ENCODE assay signal across 10 mouse cellular contexts in the genomic region with DNA sequence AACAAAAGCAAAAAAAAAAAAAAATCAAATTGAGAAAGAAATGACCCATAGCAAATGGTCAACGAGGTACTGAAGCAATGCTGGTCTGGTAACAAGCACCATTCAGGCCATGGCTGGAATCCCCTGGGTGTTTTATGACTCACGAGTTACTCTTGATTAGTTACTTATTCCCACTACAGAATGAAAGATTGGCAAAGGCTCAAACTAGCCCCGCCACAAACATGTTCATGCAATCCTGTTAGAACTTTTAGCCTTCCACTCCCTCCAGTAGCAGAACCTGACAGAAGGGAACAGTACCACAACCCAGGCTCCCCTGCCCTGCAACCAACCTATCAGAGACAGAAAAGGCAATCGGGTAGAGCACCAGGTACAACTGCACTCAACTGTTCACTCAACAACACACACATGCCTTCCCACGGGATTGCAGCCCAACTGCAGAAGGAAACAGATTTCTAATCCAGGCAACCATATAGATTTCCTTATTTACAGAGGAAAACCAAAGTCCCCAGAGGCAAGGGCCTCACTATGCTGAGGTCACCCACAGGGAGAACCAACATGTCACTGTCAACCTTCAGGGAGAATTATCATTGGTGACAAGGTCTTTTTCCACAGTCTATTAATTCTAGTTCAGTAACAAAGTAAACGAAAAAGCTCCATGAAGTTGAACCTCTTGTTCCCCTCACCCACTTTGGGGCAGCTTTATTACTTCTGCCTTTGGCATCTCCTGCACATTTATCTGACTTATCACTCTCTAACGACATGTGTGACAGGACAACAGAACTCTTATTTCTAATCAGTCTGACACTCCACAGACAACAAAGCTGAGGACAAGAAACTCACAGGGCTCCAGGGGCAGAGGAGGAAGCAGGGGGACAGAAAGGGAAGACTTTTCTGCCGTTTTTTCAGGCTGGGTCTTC. TPM values are rescaled to one million over a fixed set of nuclear protein-coding genes. Genes with fewer than 3 reads are reported as not detected.
DNase-seq lines count a peak whose midpoint lies in the region; ATAC-seq and TF ChIP-seq lines count a peak whose summit lies in the region.
"Had no signal": no experiment of that assay in that cellular context is flagged by ENCODE, and none has a peak within 500 bp of the region (broad histone marks: within the 10 kb centered on the region; RNA-seq: fewer than 3 reads in every experiment).

No protein-coding gene starts in this region.

- no peak for TF ChIP-seq CTCF in heart, adult 2 months (IDR thresholded peaks at IDR 0.05)

- no peaks in the 10 kb centered on the region for H3K27me3 ChIP-seq in heart, adult 2 months (ENCODE audit: control insufficient read depth, insufficient read depth, low read length)
- no peaks in the 10 kb centered on the region for H3K27me3 ChIP-seq in kidney, embryonic 16.5 days (ENCODE audit: insufficient read depth, low read length)

- H3K9me3 ChIP-seq in kidney, embryonic 16.5 days (ENCODE audit: low read length): no peaks in the 10 kb centered on the region
- H3K9me3 ChIP-seq: forebrain, embryonic 10.5 days had no signal

- no peak overlapping the region for H3K4me3 ChIP-seq in heart, adult 2 months
- H3K4me3 ChIP-seq in kidney, embryonic 16.5 days (ENCODE audit: low read length): no peak overlapping the region
- H3K4me3 ChIP-seq in macrophage (ENCODE audit: inconsistent target): no peak overlapping the region
- H3K4me3 ChIP-seq: forebrain, embryonic 10.5 days had no signal

- H3K4me2 ChIP-seq in kidney, embryonic 16.5 days (replicated peaks; ENCODE audit: low read depth, low read length): peak overlapping the region; percentile 37

- H3K79me2 ChIP-seq in heart, adult 2 months (replicated peaks; ENCODE audit: control insufficient read depth, insufficient read depth, low read length): peaks cover 7% of the 10 kb centered on the region
- H3K79me2 ChIP-seq in macrophage (ENCODE audit: inconsistent target): peaks cover 100% of the 10 kb centered on the region

- H3K4me1 ChIP-seq in heart, adult 2 months (ENCODE audit: control insufficient read depth, insufficient read depth, low read length): peaks cover 61% of the 10 kb centered on the region
- H3K4me1 ChIP-seq in kidney, embryonic 16.5 days (ENCODE audit: insufficient read depth, low read length): peaks cover 71% of the 10 kb centered on the region

- H3K36me3 ChIP-seq in heart, adult 2 months (ENCODE audit: control insufficient read depth, insufficient read depth, low read length): peaks cover 50% of the 10 kb centered on the region
- no peaks in the 10 kb centered on the region for H3K36me3 ChIP-seq in kidney, embryonic 16.5 days (ENCODE audit: insufficient read depth, low read length)
- no peaks in the 10 kb centered on the region for H3K36me3 ChIP-seq in macrophage (ENCODE audit: inconsistent target)
- H3K36me3 ChIP-seq: forebrain, embryonic 10.5 days had no signal

- WGBS in heart, adult 2 months: 22% methylated on average over 8 of the region's 8 CpGs
- 15% methylated on average over 8 of the region's 8 CpGs for WGBS in kidney, embryonic 16.5 days
- 40% methylated on average over 8 of the region's 8 CpGs for WGBS in macrophage (ENCODE audit: missing documents)

- H3K9ac ChIP-seq in heart, adult 2 months (ENCODE audit: low read depth, low read length): no peak overlapping the region
- no peak overlapping the region for H3K9ac ChIP-seq in kidney, embryonic 16.5 days (replicated peaks; ENCODE audit: low read length)

- no peak for TF ChIP-seq EP300 in heart, adult 2 months (IDR thresholded peaks at IDR 0.05; ENCODE audit: insufficient read depth, low read depth, low read length)

- TF ChIP-seq POLR2A in heart, adult 2 months (IDR thresholded peaks at IDR 0.05; ENCODE audit: insufficient read depth, low read depth, low read length): no peak

- intact Hi-C loops in heart, adult 2 months (cut with DNase I): no loop called here
- intact Hi-C loops in heart, postnatal 25 days (cut with DNase I): loop anchor here (5.0 kb wide), 1 partner anchor 86 kb away; no protein-coding TSS in a partner anchor

- DNase-seq in heart, adult 2 months: peak in 1 of 2 experiments; percentile 54
- no peak for DNase-seq in heart, postnatal 25 days (ENCODE audit: low spot score)
- DNase-seq in fibroblast of lung, adult 2 months (ENCODE audit: low read depth): peak; percentile 81
- DNase-seq in cerebellum, postnatal 36 days: no peak
- no peak for DNase-seq in spleen, postnatal 36 days (ENCODE audit: low spot score in 2 of 2)
- no peak for DNase-seq in right cerebral cortex, postnatal 10 days (ENCODE audit: low spot score in 2 of 2)
- DNase-seq: cerebellum, adult 11 months had no signal

- peak overlapping the region; percentile 43 for H3K27ac ChIP-seq in heart, adult 2 months
- peak overlapping the region; percentile 91 for H3K27ac ChIP-seq in kidney, embryonic 16.5 days (ENCODE audit: low read length)
- H3K27ac ChIP-seq in macrophage: peak overlapping the region; percentile 87
- H3K27ac ChIP-seq: forebrain, embryonic 10.5 days had no signal

- peak; percentile 78 for ATAC-seq in kidney, embryonic 16.5 days (ENCODE audit: low FRiP score, low TSS enrichment)

RNA-seq across cellular contexts. Expression of a gene that starts 12.8 kb away (rescaled TPM):
- 1 to 10 TPM; 3.5 to 6.2 TPM for total RNA-seq in heart, adult 2 months (2021)
- polyA plus RNA-seq in heart, adult 2 months (2012; rRNA removed): 5.7 and 7.1 TPM in 2 replicates
- 1 to 10 TPM; 4.8 to 6.0 TPM for total RNA-seq in heart, postnatal 25 days (2021)
- 8.2 and 13.2 TPM in 2 replicates for polyA plus RNA-seq in kidney, embryonic 16.5 days (2015; fragmentation: Nextera tagmentation; extraction: Ambion mirVana)
- 100 to 1,000 TPM in 9 of 26 experiments, 10 to 100 TPM in 17; 43.8 to 185 (median 90.5) TPM for total RNA-seq in macrophage (2018; cell fraction: chromatin; rRNA removed)
- 100 to 1,000 TPM in 22 of 26 experiments, 10 to 100 TPM in 4; 85.2 to 192 (median 117) TPM for total RNA-seq in macrophage (2018; cell fraction: cytosol; rRNA removed)
- 100 to 1,000 TPM in 25 of 26 experiments, 10 to 100 TPM in 1; 81.7 to 283 (median 169) TPM for total RNA-seq in macrophage (2018; cell fraction: nucleus; rRNA removed)
- polyA plus RNA-seq in macrophage (2018): 41.8 to 69.9 TPM (median 65.2 TPM) in 3 replicates
